Mouse (Mus musculus): ENCODE results near the gene Fbxl20. TPM values are rescaled to one million over a fixed set of nuclear protein-coding genes. Genes with fewer than 3 reads are reported as not detected.

The Fbxl20 gene
- polyA plus RNA-seq, 1 experiment from 2014 or later, result 12.9 TPM

DNA sequence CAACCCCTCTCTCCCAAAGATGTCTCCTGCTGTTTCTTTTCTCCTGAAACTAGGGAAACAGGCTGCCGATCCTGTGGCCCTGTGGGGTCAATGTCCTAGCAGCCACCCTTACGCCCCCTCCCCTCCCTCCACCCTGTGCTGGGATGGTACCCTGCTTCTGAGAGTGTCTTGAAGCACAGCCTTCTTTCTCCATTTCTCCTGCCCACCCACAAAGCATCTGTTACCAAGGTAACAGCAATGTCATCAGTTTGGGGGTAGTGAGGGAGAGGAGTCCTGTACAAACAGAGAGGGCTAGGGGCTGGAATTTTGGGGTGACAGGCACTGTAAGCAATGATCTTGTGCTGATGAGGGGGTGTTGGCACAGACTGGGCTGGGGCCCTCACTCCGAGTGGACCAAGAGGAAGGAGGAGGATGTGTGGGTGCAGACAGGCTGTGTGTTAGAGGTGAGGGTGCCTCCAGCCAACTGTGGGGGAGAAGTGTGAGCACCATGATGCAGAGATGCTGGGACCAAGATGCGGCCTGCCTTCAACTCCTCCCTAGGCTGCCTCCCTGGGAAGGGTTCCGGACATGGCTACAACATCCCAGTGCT lies 90.0 kb downstream of the Fbxl20 start:
- ATAC-seq (replicated peaks; ENCODE audit: insufficient number of reproducible peaks, low FRiP score, low TSS enrichment), result no peak
- H3K27ac ChIP-seq (ENCODE audit: low read depth, low read length), result no peak overlapping the region
- H3K36me3 ChIP-seq (ENCODE audit: control insufficient read depth, insufficient read depth, low read length), result no peaks in the 10 kb centered on the region
- H3K27me3 ChIP-seq (ENCODE audit: control insufficient read depth, insufficient read depth, low read length), result 0 out of 2 replicates have a peak, but pooled peaks cover 6% of the 10 kb centered on the region
- no peaks in the 10 kb centered on the region for H3K9me3 ChIP-seq (replicated peaks; ENCODE audit: control insufficient read depth, low read length)
- 66% methylated on average over 5 of the region's 5 CpGs for WGBS (ENCODE audit: insufficient replicate concordance)
- H3K9ac ChIP-seq (ENCODE audit: low read depth, low read length), result no peak overlapping the region
- H3K4me1 ChIP-seq (ENCODE audit: control insufficient read depth, insufficient read depth, low read length), result peaks cover 3% of the 10 kb centered on the region; the same call in 1 of the 2 replicates
- H3K4me3 ChIP-seq (ENCODE audit: low read depth, low read length), result no peak overlapping the region
- no peak overlapping the region for H3K4me2 ChIP-seq

GRCm38 (mm10) chr11:98059662-98060061 lies 90.5 kb downstream of the Fbxl20 start:
- no peak for ATAC-seq (replicated peaks; ENCODE audit: insufficient number of reproducible peaks, low FRiP score, low TSS enrichment)
- WGBS (ENCODE audit: insufficient replicate concordance), result 75% methylated on average over 7 of the region's 7 CpGs
- H3K27ac ChIP-seq (ENCODE audit: low read depth, low read length), result no peak overlapping the region
- no peaks in the 10 kb centered on the region for H3K9me3 ChIP-seq (replicated peaks; ENCODE audit: control insufficient read depth, low read length)
- no peak overlapping the region for H3K9ac ChIP-seq (ENCODE audit: low read depth, low read length)
- no peaks in the 10 kb centered on the region for H3K36me3 ChIP-seq (ENCODE audit: control insufficient read depth, insufficient read depth, low read length)
- peaks cover 3% of the 10 kb centered on the region; the same call in 1 of the 2 replicates for H3K4me1 ChIP-seq (ENCODE audit: control insufficient read depth, insufficient read depth, low read length)
- H3K4me3 ChIP-seq (ENCODE audit: low read depth, low read length), result no peak overlapping the region
- no peak overlapping the region for H3K4me2 ChIP-seq
- H3K27me3 ChIP-seq (ENCODE audit: control insufficient read depth, insufficient read depth, low read length), result 0 out of 2 replicates have a peak, but pooled peaks cover 6% of the 10 kb centered on the region

GRCm38 (mm10) chr11:98057998-98058397 lies 92.2 kb downstream of the Fbxl20 start:
- Histone ChIP-seq H3K27ac (ENCODE audit: low read depth, low read length) (no peak overlapping the region), H3K27me3 (ENCODE audit: control insufficient read depth, insufficient read depth, low read length) (peaks cover 20% of the 10 kb centered on the region), H3K9me3 (replicated peaks; ENCODE audit: control insufficient read depth, low read length) (no peaks in the 10 kb centered on the region), H3K4me2 (peak overlapping the region; percentile 49), H3K4me3 (ENCODE audit: low read depth, low read length) (no peak overlapping the region), H3K4me1 (ENCODE audit: control insufficient read depth, insufficient read depth, low read length) (peaks cover 6% of the 10 kb centered on the region; the same call in 1 of the 2 replicates), H3K36me3 (ENCODE audit: control insufficient read depth, insufficient read depth, low read length) (no peaks in the 10 kb centered on the region), H3K9ac (ENCODE audit: low read depth, low read length) (no peak overlapping the region)
- no peak for ATAC-seq (replicated peaks; ENCODE audit: insufficient number of reproducible peaks, low FRiP score, low TSS enrichment)
- 78% methylated on average over 5 of the region's 5 CpGs for WGBS (ENCODE audit: insufficient replicate concordance)

GRCm38 (mm10) chr11:98057466-98057865 lies 92.7 kb downstream of the Fbxl20 start:
- Histone ChIP-seq H3K9ac (ENCODE audit: low read depth, low read length) (no peak overlapping the region; the same call in 1 of the 2 replicates), H3K9me3 (replicated peaks; ENCODE audit: control insufficient read depth, low read length) (no peaks in the 10 kb centered on the region), H3K27me3 (ENCODE audit: control insufficient read depth, insufficient read depth, low read length) (peaks cover 25% of the 10 kb centered on the region), H3K4me2 (peak overlapping the region; percentile 49), H3K4me3 (ENCODE audit: low read depth, low read length) (no peak overlapping the region), H3K4me1 (ENCODE audit: control insufficient read depth, insufficient read depth, low read length) (peaks cover 11% of the 10 kb centered on the region), H3K36me3 (ENCODE audit: control insufficient read depth, insufficient read depth, low read length) (no peaks in the 10 kb centered on the region), H3K27ac (ENCODE audit: low read depth, low read length) (no peak overlapping the region)
- no peak for ATAC-seq (replicated peaks; ENCODE audit: insufficient number of reproducible peaks, low FRiP score, low TSS enrichment)
- 17% methylated on average over 9 of the region's 9 CpGs for WGBS (ENCODE audit: insufficient replicate concordance)

DNA sequence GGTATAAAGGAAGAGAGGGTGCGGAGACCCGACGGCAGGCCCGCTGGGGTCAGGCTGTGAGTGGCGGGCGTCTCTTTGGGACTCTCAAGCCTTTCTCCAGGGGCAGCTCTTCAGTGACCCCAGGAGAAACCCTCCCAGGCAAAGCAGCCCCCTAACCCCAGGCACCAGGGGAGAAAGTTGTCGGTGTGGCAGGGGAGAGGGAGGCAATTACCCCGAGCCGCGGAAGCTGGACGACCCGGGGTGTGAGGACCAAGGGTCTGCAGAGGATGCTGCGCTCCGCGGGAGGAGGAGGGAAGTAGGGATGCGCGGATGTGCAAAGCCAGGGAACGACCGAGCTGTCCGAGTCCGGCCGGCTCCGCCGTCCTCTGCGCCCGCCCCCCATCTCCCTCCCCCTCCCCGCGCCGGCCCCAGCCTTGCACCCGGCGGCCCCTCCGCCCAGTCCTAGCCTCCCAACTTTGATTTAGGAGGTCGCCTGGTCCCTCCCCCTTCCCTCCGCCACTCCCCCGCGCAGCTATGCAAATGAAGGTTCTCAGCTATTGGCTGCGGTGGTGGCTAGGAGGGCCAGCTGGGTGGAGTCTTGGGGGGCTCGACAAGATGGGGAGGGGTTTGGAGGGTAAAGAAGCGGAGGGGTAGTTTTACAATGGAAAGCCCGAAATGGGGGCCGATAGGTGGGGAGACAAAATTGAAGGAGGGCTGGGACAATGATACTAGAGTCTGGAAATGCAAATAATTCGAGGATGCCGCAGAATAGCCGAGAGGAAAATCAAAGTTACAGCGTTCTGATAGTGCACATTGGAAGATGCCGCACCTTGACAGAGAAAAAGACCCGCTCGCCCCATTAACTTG lies 97.0 kb downstream of the Fbxl20 start, which contains the start of gene Stac2:
Gene Stac2, minus strand, starts transcription at position 474 of the 846 bp plus-strand sequence.
- peaks cover 31% of the 10 kb centered on the region for H3K4me1 ChIP-seq (ENCODE audit: control insufficient read depth, insufficient read depth, low read length)
- peak within 1 kb of the TSS; percentile 80 for H3K4me2 ChIP-seq
- H3K9me3 ChIP-seq (replicated peaks; ENCODE audit: control insufficient read depth, low read length), result no peaks in the 10 kb centered on the region
- no peak within 1 kb of the TSS for H3K27ac ChIP-seq (ENCODE audit: low read depth, low read length)
- H3K27me3 ChIP-seq (ENCODE audit: control insufficient read depth, insufficient read depth, low read length), result peaks cover 61% of the 10 kb centered on the region
- H3K4me3 ChIP-seq (ENCODE audit: low read depth, low read length), result peak within 1 kb of the TSS; percentile 51
- WGBS (ENCODE audit: insufficient replicate concordance), result 3% methylated on average over 29 of the region's 48 CpGs
- H3K36me3 ChIP-seq (ENCODE audit: control insufficient read depth, insufficient read depth, low read length), result no peaks in the 10 kb centered on the region
- ATAC-seq (replicated peaks; ENCODE audit: insufficient number of reproducible peaks, low FRiP score, low TSS enrichment), result peak; percentile 50
- H3K9ac ChIP-seq (ENCODE audit: low read depth, low read length), result peak within 1 kb of the TSS; percentile 69

DNA sequence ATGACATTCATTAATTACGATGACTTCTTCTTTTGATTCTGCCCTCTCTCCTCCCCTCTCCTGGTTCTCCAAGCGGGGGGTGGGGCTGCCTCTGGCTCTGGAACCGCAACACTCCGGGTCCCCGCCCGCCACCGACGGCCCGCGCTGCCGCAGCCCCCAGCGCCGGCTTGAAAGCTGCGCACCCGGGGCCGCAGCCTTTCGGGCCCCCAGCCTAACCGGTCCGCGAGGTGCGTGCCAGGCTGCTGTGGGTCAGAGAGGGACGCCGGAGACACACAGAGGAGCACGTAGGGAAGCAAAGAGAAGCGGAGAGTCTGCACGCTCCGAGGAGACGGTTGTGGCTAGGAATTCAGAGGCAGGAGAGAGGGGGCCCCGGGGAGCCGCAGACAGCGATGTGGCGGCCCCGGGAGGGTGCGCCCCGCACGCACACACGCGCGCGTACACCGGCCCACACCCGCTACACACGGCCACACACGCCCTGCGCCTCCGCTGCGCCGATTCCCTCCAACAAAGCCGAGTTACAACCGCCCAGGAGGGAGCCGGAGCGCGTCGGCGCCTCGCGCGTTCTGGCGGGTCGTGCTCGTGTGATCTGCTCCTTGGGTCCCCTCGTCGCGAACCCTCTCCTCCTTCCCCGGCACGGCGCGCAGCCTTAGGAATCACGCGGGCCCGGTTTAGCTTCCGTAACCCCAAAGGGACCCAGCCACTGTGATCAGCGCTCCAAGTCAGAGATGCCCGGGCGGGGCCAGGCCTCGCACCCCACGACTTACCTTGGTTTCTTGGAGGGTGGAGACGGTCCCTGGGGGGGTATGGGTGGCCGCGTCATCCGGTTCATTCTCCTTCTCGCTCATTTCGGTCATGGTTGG lies 97.8 kb downstream of the Fbxl20 start:
- 1% methylated on average over 83 of the region's 83 CpGs for WGBS (ENCODE audit: insufficient replicate concordance)

GRCm38 (mm10) chr11:98051611-98052128 lies 98.5 kb downstream of the Fbxl20 start:
- peak overlapping the region; percentile 80 for H3K4me2 ChIP-seq
- no peak overlapping the region for H3K27ac ChIP-seq (ENCODE audit: low read depth, low read length)
- no peaks in the 10 kb centered on the region for H3K36me3 ChIP-seq (ENCODE audit: control insufficient read depth, insufficient read depth, low read length)
- H3K4me3 ChIP-seq (ENCODE audit: low read depth, low read length), result peak overlapping the region; percentile 51
- H3K9ac ChIP-seq (ENCODE audit: low read depth, low read length), result no peak overlapping the region
- WGBS (ENCODE audit: insufficient replicate concordance), result 6% methylated on average over 12 of the region's 12 CpGs
- no peak for ATAC-seq (replicated peaks; ENCODE audit: insufficient number of reproducible peaks, low FRiP score, low TSS enrichment)
- no peaks in the 10 kb centered on the region for H3K9me3 ChIP-seq (replicated peaks; ENCODE audit: control insufficient read depth, low read length)
- peaks cover 28% of the 10 kb centered on the region for H3K4me1 ChIP-seq (ENCODE audit: control insufficient read depth, insufficient read depth, low read length)
- peaks cover 65% of the 10 kb centered on the region for H3K27me3 ChIP-seq (ENCODE audit: control insufficient read depth, insufficient read depth, low read length)

More for the DNA sequence above, 97.8 kb downstream of the Fbxl20 start:
- no peak for ATAC-seq (replicated peaks; ENCODE audit: insufficient number of reproducible peaks, low FRiP score, low TSS enrichment)
- no peaks in the 10 kb centered on the region for H3K36me3 ChIP-seq (ENCODE audit: control insufficient read depth, insufficient read depth, low read length)
- H3K9ac ChIP-seq (ENCODE audit: low read depth, low read length), result peak overlapping the region; percentile 69
- no peak overlapping the region for H3K27ac ChIP-seq (ENCODE audit: low read depth, low read length)
- no peaks in the 10 kb centered on the region for H3K9me3 ChIP-seq (replicated peaks; ENCODE audit: control insufficient read depth, low read length)
- peaks cover 28% of the 10 kb centered on the region for H3K4me1 ChIP-seq (ENCODE audit: control insufficient read depth, insufficient read depth, low read length)
- H3K27me3 ChIP-seq (ENCODE audit: control insufficient read depth, insufficient read depth, low read length), result peaks cover 64% of the 10 kb centered on the region
- peak overlapping the region; percentile 80 for H3K4me2 ChIP-seq
- peak overlapping the region; percentile 51 for H3K4me3 ChIP-seq (ENCODE audit: low read depth, low read length)

DNA sequence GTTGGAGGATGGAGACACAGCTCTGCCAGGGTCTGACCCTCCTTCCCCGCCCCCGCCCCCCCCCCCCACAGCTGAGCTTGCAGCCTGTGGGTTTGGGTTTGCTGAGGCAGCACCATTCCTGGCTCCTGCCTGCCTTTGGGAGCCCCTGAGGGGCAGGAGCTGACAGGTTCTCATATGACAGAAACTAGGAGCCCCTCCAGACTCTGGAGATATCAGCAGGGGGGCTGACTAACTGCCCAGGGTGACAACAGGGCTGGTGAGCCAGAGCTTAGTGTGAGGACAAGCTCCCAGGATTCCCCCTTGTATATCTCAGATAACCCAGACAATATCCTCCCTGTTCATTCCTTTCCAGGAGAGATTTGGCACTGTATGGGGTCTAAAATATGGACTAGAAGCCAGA lies 99.3 kb downstream of the Fbxl20 start:
- Histone ChIP-seq H3K27ac (ENCODE audit: low read depth, low read length) (no peak overlapping the region), H3K4me2 (no peak overlapping the region; the same call in 1 of the 2 replicates), H3K9me3 (replicated peaks; ENCODE audit: control insufficient read depth, low read length) (no peaks in the 10 kb centered on the region), H3K4me3 (ENCODE audit: low read depth, low read length) (no peak overlapping the region), H3K36me3 (ENCODE audit: control insufficient read depth, insufficient read depth, low read length) (no peaks in the 10 kb centered on the region), H3K4me1 (ENCODE audit: control insufficient read depth, insufficient read depth, low read length) (peaks cover 30% of the 10 kb centered on the region), H3K9ac (ENCODE audit: low read depth, low read length) (no peak overlapping the region), H3K27me3 (ENCODE audit: control insufficient read depth, insufficient read depth, low read length) (peaks cover 65% of the 10 kb centered on the region)
- no CpG with 5 or more reads among the region's 2 CpGs for WGBS (ENCODE audit: insufficient replicate concordance)
- no peak for ATAC-seq (replicated peaks; ENCODE audit: insufficient number of reproducible peaks, low FRiP score, low TSS enrichment)

Measured in heart, embryonic 11.5 days (tissue).